Mouse (Mus musculus) embryonic fibroblast, embryonic 13.5 days (primary cell): ENCODE results near the gene Golm1.

Experiments
- CTCF ChIP-seq: IDR thresholded peaks from 2 replicates; pipeline ENCODE4 v1.5.1; 2011; ENCODE audit warnings: mild to moderate bottlenecking, control low read depth, low read length, moderate library complexity, borderline replicate concordance; ENCODE audit not compliant: insufficient read depth
- POLR2A ChIP-seq: IDR thresholded peaks from 2 replicates; pipeline ENCODE4 v1.6.1; 2011; ENCODE audit warnings: low read depth, mild to moderate bottlenecking, control low read depth, low read length, moderate library complexity

DNA sequence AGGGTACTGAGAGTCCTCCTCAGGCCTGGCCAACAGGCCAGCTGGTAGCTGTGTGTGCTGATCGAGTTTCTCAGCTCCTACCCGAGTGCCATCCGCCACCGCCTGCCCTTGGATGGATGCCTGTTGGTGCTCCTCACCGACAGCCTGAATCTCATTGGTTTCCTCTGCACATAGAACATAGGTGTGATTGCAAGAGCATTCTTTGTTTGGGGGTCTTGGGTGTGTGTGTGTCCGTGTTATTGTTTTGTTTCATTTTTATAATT, 35.5 kb downstream of the Golm1 start:
- TF ChIP-seq POLR2A (no peak), CTCF (no peak)
